Mouse (Mus musculus) brown adipose tissue, adult 24 weeks (tissue): ENCODE results near the gene Rbm42. TPM values are rescaled to one million over a fixed set of nuclear protein-coding genes. Genes with fewer than 3 reads are reported as not detected.

ENCODE experiments used
- H3K27ac ChIP-seq: fragments of 200-500 bp; replicated peaks from 2 replicates; pipeline ENCODE4 v1.5.1; 2012; ENCODE audit warnings: low read depth, mild to moderate bottlenecking, low read length
- H3K4me1 ChIP-seq: fragments of 200-500 bp; 2 replicates; pipeline ENCODE4 v1.6.1; 2012; ENCODE audit warnings: low read length, mixed read lengths; ENCODE audit not compliant: control insufficient read depth, insufficient read depth, insufficient read length
- H3K4me3 ChIP-seq: fragments of 200-500 bp; 2 replicates; pipeline ENCODE4 v1.5.1; 2012; ENCODE audit warnings: low read depth, mild to moderate bottlenecking, low read length, moderate library complexity; ENCODE audit not compliant: insufficient read depth
- polyA plus RNA-seq: library from polyadenylated mRNA; stranded (reverse); fragments of >200 nt; gene quantifications from 2 replicates; pipeline ENCODE4 v1.2.4, GENCODE M21; 2012; ENCODE audit not compliant: missing spikeins, insufficient read depth, insufficient read length

The Rbm42 gene
- polyA plus RNA-seq, 1 experiment, result 24.5 TPM

GRCm38 (mm10) chr7:30633762-30634412 lies 16.2 kb downstream of the Rbm42 start:
- H3K4me3 ChIP-seq, result no peak overlapping the region
- H3K27ac ChIP-seq, result no peak overlapping the region
- H3K4me1 ChIP-seq, result no peaks in the 10 kb centered on the region

- no peak overlapping the region for H3K27ac ChIP-seq
- H3K4me3 ChIP-seq, result no peak overlapping the region
These were observed 21.1 kb downstream of the Rbm42 start for GRCm38 (mm10) chr7:30629013-30629412.

DNA sequence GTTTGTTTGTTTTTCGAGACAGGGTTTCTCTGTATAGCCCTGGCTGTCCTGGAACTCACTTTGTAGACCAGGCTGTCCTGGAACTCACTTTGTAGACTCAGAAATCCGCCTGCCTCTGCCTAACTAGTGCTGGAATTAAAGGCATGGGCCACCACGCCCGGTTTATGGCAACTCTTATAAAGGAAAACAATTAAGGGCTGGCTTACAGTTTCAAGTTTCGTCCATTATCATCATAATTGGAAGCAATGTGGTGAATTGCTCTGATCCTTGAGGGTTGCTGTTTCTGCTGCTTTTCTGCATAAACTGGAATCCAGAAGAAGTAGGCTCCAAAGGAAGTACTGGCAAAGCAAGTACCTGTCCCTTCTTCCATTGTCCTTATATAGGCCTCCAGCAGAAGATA lies 23.5 kb downstream of the Rbm42 start:
- H3K27ac ChIP-seq, result no peak overlapping the region
- H3K4me1 ChIP-seq, result no peaks in the 10 kb centered on the region; the same call in 1 of the 2 replicates
- no peak overlapping the region for H3K4me3 ChIP-seq

More at GRCm38 (mm10) chr7:30629013-30629412, 21.1 kb downstream of the Rbm42 start:
- H3K4me1 ChIP-seq, result no peaks in the 10 kb centered on the region

DNA sequence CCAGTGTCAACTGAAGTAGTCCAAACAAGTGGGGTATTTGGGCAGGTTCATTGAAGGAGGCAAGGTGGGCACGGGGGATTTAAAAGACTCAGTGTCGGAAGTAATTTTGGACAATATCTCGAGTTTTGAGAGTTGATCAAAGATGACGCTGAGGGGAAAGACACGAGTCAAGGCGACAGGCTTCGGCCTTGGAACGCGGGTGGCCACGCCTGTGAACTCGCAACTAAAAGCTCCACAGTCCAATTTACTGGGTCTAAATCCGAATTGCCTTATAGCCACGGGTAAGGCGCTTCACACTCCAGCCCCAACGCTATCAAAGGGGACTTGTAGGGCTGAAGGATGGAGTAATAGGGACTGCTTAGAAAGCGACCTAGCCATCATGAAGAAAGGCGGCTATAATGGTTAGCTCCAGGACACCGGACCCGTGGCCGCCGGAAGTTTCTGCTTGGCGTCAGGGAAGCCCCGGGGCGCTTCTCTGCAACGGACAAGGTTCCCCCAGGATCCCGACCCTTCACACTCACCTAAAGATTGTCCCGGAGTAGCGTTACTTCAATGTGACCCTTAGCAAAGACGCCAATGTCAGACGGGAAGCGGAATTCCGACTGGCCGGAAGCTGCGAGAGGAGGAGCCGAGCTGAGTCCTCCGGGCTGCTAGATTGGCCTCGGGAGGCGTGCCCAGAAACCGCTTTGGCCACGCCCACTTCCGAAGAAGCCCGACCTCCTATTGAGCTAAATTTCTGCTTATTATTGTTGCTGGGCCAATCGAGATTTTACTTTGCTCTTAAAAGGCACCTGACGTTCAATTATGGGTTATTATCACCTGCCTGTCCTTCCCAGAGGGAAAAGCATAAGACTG lies 24.4 kb downstream of the Rbm42 start, which contains the start of gene Cox6b1:
Gene Cox6b1 (minus strand): TSS at position 622 of the 855 bp plus-strand sequence.
- Histone ChIP-seq H3K4me3 (peak within 1 kb of the TSS; percentile 92), H3K4me1 (no peaks in the 10 kb centered on the region; the same call in 1 of the 2 replicates), H3K27ac (peak within 1 kb of the TSS; percentile 96)

DNA sequence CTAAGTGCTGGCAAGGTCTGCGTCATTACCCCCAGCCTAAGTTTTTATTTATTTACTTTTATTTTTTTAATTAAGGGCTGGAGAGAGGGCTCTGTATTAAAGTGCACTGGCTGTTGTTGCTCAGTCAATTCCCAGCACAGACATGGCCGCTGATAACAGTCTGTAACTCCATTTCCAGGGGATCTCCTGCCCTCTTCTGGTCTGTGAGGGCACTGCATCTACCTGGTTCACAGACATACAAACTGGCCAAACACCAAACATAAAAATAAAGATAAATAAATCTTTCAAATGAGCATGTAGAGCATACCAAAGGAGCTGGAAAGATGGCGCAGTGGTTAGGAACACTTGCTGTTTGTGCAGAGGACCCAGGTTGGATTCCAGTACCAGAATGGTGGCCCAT lies 30.9 kb downstream of the Rbm42 start:
- no peaks in the 10 kb centered on the region; the same call in 1 of the 2 replicates for H3K4me1 ChIP-seq
- no peak overlapping the region for H3K27ac ChIP-seq

DNA sequence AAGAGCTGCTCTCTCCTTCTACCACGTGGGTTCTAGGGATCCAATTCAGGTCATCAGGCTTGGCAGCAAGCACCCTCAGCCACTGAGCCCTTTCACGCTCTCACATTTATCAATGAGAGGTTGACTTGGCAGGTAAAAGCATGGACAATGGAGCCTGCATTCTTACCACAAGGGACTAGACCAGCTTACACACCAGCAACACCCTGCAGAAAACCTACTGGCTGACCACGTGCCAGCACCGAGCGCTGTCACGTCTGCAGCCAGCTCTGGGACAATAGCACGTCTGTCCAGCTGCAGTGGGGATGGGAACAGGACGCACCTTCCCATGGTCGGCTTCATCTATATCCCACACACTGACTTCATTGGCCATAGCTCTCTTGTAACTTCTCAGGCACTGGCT lies 31.5 kb downstream of the Rbm42 start:
- H3K27ac ChIP-seq, result no peak overlapping the region
- H3K4me1 ChIP-seq, result no peaks in the 10 kb centered on the region; the same call in 1 of the 2 replicates
- no peak overlapping the region for H3K4me3 ChIP-seq

More for the DNA sequence above, 30.9 kb downstream of the Rbm42 start:
- H3K4me3 ChIP-seq, result no peak overlapping the region

DNA sequence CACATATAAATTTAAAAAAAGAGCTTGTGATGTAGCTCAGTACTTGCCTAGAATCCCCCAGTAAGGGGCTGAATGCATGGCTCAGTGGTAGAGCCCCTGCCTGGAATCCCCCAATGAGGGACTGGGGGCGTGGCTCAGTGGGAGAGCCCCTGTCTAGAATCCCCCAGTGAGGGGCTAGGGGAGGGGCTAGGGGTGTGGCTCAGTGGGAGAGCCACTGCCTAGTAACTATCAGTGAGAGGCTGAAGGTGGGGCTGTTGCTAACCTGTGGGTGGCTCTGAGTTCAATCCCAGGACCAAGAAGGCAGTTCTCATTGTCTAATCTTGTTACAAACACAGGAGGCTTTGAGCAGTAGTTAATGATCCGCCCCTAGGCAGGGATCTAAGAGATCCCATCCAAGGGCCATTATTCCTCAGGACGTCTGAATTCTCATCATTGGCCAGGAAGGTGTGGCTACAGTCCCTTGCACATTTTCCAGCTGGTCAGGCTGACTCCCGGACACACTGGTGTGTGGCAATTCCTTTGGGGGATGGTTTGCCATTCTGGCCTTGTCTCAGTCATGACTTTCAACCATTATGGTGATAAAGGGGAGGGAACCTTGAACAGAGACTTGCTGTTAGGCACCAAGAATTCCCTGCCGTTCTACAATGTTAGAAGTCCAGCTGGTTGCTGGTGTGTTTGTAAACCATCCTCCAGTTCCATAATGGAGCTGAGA lies 34.9 kb downstream of the Rbm42 start:
- no peak overlapping the region for H3K4me3 ChIP-seq
- no peaks in the 10 kb centered on the region for H3K4me1 ChIP-seq
- no peak overlapping the region for H3K27ac ChIP-seq

GRCm38 (mm10) chr7:30614454-30614853 lies 35.7 kb downstream of the Rbm42 start:
- no peak overlapping the region for H3K4me3 ChIP-seq
- H3K27ac ChIP-seq, result no peak overlapping the region
- H3K4me1 ChIP-seq, result no peaks in the 10 kb centered on the region

DNA sequence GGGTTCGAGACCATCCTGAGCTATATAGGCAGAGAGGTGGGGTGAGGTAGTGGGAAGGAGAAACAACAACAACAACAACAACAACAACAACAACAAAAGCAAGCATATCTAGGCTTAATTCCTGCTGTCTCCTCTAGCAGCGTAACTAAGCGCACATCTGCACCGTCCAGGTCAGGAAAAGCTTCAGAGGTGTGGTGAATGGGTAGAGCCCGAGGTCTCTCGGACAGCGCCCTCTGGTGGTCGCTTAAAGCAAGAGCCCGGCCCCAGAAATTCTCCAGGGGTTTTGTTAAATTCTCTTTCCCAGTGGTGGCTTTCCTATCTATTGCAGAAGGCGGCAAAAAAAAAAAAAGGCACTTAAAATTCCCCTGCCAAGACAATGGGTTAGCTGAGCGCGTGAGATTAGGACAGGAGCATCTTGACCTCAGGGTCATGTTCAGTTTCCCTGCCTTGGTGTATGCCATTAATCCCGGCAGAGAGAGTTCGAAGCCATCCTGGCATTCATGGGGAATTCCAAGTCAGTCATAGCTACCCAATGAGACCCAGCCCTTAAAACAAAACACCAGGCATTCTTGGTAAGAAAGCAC lies 36.5 kb downstream of the Rbm42 start:
- Histone ChIP-seq H3K4me1 (no peaks in the 10 kb centered on the region), H3K27ac (no peak overlapping the region), H3K4me3 (no peak overlapping the region)

GRCm38 (mm10) chr7:30612654-30613402 lies 37.3 kb downstream of the Rbm42 start, which contains the start of gene Upk1a:
TSS of gene Upk1a (minus strand) at chr7:30612847.
- no peaks in the 10 kb centered on the region for H3K4me1 ChIP-seq
- no peak within 1 kb of the TSS for H3K27ac ChIP-seq
- H3K4me3 ChIP-seq, result no peak within 1 kb of the TSS

GRCm38 (mm10) chr7:30610043-30610442 lies 40.1 kb downstream of the Rbm42 start:
- Histone ChIP-seq H3K27ac (no peak overlapping the region), H3K4me3 (no peak overlapping the region), H3K4me1 (no peaks in the 10 kb centered on the region)

DNA sequence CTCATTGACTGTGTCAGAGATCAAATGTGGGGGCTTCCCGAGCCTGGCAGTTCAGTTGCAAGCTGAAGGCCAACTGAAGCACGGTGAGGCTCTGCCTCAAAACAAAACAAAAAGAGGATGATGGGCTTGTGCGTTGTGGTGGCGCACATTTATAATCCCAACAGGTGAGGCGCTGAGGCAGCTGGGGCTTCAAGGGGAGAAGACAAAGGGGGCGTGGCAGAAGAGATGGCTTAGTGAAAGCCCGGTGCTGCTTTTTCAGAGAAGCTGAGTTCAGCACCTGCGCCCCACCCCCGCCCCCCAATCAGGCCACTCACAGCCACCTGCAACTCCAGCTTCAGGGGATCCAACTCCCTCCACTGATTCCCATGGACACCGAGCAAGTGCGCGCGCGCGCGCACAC lies 41.6 kb downstream of the Rbm42 start:
- H3K27ac ChIP-seq, result no peak overlapping the region
- no peak overlapping the region for H3K4me3 ChIP-seq
- H3K4me1 ChIP-seq, result no peaks in the 10 kb centered on the region

DNA sequence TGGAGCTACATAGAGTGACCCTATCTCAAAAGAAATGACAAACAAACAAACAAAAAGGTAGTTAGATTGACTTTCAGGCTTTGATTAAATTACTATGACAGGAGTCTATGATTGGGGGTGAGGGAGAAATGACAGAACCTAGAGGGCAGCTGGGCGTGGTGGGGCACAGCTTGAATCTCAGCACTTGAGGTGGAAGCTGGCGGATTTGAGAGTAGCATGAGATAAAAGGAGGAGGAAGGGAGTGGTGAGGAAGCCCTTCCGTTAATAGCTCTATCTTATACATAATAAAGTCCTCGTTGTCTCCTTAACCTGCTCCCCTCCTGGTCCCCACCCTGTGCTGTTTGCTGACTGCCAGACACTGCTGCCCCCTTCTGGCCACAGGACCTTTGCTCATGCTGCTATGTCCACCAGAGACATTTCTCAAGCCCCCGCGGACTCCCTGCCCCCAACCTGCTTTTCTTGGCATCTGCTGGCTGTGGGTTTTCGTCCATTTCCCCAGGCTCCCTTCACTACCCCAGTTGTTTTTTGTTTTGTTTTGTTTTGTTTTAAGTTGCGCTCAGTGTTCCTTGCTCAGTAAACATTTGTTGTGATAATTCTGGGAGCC lies 42.3 kb downstream of the Rbm42 start:
- H3K4me1 ChIP-seq, result no peaks in the 10 kb centered on the region
- no peak overlapping the region for H3K4me3 ChIP-seq
- no peak overlapping the region for H3K27ac ChIP-seq

GRCm38 (mm10) chr7:30604944-30605343 lies 45.2 kb downstream of the Rbm42 start:
- Histone ChIP-seq H3K4me3 (no peak overlapping the region), H3K4me1 (no peaks in the 10 kb centered on the region), H3K27ac (no peak overlapping the region)
